Mouse (Mus musculus): ENCODE measurements around the gene Stx6. TPM values are rescaled to one million over a fixed set of nuclear protein-coding genes. Genes with fewer than 3 reads are reported as not detected.

The Stx6 gene
- polyA plus RNA-seq, 1 experiment from 2014 or later = 45.7 TPM

DNA sequence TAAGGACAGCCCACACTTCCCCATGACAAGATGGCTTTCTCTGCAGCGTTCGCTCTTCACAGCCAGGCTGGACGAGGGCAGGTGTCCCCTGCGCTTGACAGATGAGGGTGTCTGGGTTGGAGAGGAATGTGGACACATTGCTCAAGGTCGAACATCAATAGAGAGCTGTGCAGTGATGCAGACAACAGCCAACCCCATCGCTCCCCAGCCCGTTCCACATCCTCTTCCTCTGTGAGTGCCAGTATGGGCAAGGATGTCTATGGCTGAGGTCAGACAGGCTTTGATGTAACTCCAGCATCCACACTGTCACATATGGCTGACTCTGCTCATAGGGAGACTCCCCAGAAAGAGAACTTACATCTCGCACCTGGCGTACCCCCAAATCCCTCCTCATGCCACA is 74.9 kb downstream of the Stx6 start:
- H3K36me3 ChIP-seq (ENCODE audit: control insufficient read depth, insufficient read depth, low read length) = no peaks in the 10 kb centered on the region
- no peaks in the 10 kb centered on the region for H3K27me3 ChIP-seq (ENCODE audit: control insufficient read depth, insufficient read depth, low read length)
- no peak overlapping the region for H3K4me3 ChIP-seq (replicated peaks; ENCODE audit: low read length)
- H3K9me3 ChIP-seq (replicated peaks; ENCODE audit: control insufficient read depth, low read length) = no peaks in the 10 kb centered on the region
- peak overlapping the region; percentile 89 for H3K27ac ChIP-seq (ENCODE audit: low read length)
- H3K4me2 ChIP-seq (ENCODE audit: low read depth, low read length) = no peak overlapping the region
- 73% methylated on average over 9 of the region's 9 CpGs for WGBS
- H3K9ac ChIP-seq (ENCODE audit: low read length) = no peak overlapping the region
- peaks cover 56% of the 10 kb centered on the region for H3K4me1 ChIP-seq (ENCODE audit: control insufficient read depth, insufficient read depth, low read length)
- ATAC-seq (ENCODE audit: insufficient read depth, low FRiP score) = no peak

DNA sequence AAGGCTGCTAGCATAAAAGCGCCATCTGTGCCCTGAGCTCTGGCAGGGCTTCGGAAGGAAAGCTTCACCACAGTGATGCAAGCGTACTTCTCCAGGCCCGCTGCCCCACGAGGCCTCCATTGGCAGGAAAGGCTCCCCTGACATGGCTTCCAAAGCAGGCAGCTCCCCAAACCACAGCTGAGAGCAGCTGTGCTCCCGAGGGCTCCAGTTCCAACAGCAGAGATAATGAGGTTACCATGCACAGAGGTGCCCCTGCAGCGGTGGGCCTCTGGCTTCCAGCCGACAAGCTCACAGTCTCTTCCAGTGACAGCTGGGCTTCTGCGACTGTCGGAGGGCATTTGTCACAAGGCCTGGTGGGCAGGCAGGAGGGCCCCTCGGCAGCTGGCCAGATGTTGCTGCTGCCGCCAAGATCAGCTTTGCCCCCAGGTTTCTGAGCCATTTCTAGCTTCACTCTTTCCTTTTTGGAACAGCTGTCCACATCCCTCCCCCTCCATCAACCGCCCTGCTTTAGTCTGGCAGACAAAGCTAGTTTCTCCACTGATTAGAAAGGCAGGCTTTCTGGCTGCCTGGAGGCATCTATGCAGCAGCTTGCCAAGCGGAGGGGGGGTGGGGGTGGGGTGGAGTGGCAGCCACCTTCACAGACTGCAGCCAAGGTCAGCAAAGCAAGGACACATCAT is 75.6 kb downstream of the Stx6 start:
- H3K27ac ChIP-seq (ENCODE audit: low read length) = peak overlapping the region; percentile 89
- H3K9me3 ChIP-seq (replicated peaks; ENCODE audit: control insufficient read depth, low read length) = no peaks in the 10 kb centered on the region
- no peaks in the 10 kb centered on the region for H3K36me3 ChIP-seq (ENCODE audit: control insufficient read depth, insufficient read depth, low read length)
- peaks cover 56% of the 10 kb centered on the region for H3K4me1 ChIP-seq (ENCODE audit: control insufficient read depth, insufficient read depth, low read length)
- H3K4me3 ChIP-seq (replicated peaks; ENCODE audit: low read length) = no peak overlapping the region
- H3K27me3 ChIP-seq (ENCODE audit: control insufficient read depth, insufficient read depth, low read length) = no peaks in the 10 kb centered on the region
- ATAC-seq (ENCODE audit: insufficient read depth, low FRiP score) = 0 out of 2 replicates have a peak, but pooled peaks have one; percentile 20
- peak overlapping the region; percentile 32; the same call in 1 of the 2 replicates for H3K9ac ChIP-seq (ENCODE audit: low read length)
- WGBS = 32% methylated on average over 14 of the region's 14 CpGs
- H3K4me2 ChIP-seq (ENCODE audit: low read depth, low read length) = peak overlapping the region; percentile 23; the same call in 1 of the 2 replicates

DNA sequence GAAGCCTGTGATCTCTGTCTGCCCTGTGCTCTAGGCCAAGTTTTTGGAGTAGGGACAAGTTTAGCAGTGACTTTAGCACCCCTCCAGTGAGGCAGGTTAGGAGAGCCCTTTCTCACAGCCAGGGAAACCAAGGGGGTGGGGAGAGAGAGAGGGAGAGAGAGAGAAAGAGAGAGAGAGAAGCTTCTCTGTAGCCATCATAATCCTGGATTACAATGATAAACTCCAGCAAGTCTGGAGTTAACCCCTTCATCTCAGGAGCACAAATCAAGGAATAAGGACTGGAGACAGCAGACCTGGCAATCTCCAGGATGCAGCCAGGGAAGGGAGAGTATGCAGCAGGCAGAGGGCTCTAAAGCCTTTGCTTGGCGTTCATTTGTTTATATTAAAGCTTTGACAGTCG is 77.1 kb downstream of the Stx6 start:
- Histone ChIP-seq H3K27ac (ENCODE audit: low read length) (0 out of 2 replicates have a peak overlapping the region, but pooled peaks have one; percentile 4), H3K9me3 (replicated peaks; ENCODE audit: control insufficient read depth, low read length) (no peaks in the 10 kb centered on the region), H3K36me3 (ENCODE audit: control insufficient read depth, insufficient read depth, low read length) (no peaks in the 10 kb centered on the region), H3K27me3 (ENCODE audit: control insufficient read depth, insufficient read depth, low read length) (no peaks in the 10 kb centered on the region), H3K9ac (ENCODE audit: low read length) (no peak overlapping the region), H3K4me1 (ENCODE audit: control insufficient read depth, insufficient read depth, low read length) (peaks cover 47% of the 10 kb centered on the region), H3K4me3 (replicated peaks; ENCODE audit: low read length) (no peak overlapping the region), H3K4me2 (ENCODE audit: low read depth, low read length) (no peak overlapping the region)
- WGBS = 17% methylated on average over 2 of the region's 2 CpGs
- ATAC-seq (ENCODE audit: insufficient read depth, low FRiP score) = no peak

DNA sequence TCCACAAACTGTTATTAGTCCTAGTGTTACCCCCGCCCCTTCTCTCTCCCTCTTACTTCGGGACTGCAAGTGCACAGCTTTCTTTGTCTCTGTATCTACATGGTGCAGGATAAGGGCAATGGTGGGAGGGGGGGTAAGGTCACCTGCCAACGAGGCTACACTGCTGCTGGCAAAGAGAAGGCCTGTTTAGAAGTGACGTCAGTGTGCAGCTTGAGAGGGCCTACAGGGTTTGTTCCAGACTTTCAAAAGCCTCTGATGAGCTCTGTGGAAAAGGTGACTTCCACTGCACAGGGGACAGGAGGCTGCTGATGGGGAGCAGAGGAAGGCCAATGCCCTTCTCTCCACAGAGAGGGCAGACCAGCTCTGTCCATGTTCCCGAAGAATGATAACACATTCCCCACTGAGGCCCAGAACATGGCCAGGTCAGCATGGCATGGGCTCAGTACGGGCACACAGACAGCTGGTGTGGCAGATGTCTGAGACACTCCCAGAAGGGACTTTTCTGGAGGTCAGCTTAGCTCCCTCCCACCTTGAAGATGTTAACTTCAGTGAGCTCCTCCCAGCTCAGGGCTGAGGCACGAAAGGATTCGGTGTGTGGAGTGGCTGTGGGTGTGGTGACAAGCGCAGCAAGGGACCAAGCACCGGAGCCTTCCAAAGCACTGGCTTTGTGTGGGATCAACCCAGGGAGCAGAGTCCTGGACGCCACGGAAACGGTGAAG is 78.0 kb downstream of the Stx6 start:
- ATAC-seq (ENCODE audit: insufficient read depth, low FRiP score) = no peak
- Histone ChIP-seq H3K4me2 (ENCODE audit: low read depth, low read length) (no peak overlapping the region), H3K4me3 (replicated peaks; ENCODE audit: low read length) (no peak overlapping the region), H3K4me1 (ENCODE audit: control insufficient read depth, insufficient read depth, low read length) (peaks cover 47% of the 10 kb centered on the region), H3K27me3 (ENCODE audit: control insufficient read depth, insufficient read depth, low read length) (no peaks in the 10 kb centered on the region), H3K36me3 (ENCODE audit: control insufficient read depth, insufficient read depth, low read length) (no peaks in the 10 kb centered on the region), H3K9ac (ENCODE audit: low read length) (no peak overlapping the region), H3K27ac (ENCODE audit: low read length) (no peak overlapping the region), H3K9me3 (replicated peaks; ENCODE audit: control insufficient read depth, low read length) (no peaks in the 10 kb centered on the region)
- WGBS = 55% methylated on average over 13 of the region's 13 CpGs

DNA sequence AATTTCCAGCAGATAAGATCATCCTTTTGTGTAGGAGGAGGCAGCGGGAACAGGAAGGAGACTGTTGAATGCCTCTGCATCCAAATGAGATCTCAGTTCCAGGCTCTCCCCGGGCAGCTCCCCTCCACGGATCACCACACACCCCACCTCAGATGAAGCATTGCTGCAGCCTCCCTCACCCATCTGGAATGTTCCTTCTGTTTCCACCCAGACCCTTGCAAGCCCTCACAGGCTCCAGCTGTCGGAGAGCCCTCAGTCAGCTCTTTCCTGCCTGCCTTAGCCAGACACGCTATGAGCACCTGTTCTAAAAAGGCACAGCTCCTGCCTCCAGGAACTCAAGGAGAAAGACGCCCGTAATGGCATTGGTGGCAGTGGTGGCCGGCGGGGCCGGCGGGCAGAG is 78.9 kb downstream of the Stx6 start:
- ATAC-seq (ENCODE audit: insufficient read depth, low FRiP score) = no peak
- Histone ChIP-seq H3K9ac (ENCODE audit: low read length) (no peak overlapping the region), H3K4me2 (ENCODE audit: low read depth, low read length) (no peak overlapping the region), H3K9me3 (replicated peaks; ENCODE audit: control insufficient read depth, low read length) (no peaks in the 10 kb centered on the region), H3K4me3 (replicated peaks; ENCODE audit: low read length) (no peak overlapping the region), H3K27ac (ENCODE audit: low read length) (no peak overlapping the region), H3K4me1 (ENCODE audit: control insufficient read depth, insufficient read depth, low read length) (peaks cover 45% of the 10 kb centered on the region), H3K36me3 (ENCODE audit: control insufficient read depth, insufficient read depth, low read length) (no peaks in the 10 kb centered on the region), H3K27me3 (ENCODE audit: control insufficient read depth, insufficient read depth, low read length) (no peaks in the 10 kb centered on the region)
- 66% methylated on average over 11 of the region's 11 CpGs for WGBS

DNA sequence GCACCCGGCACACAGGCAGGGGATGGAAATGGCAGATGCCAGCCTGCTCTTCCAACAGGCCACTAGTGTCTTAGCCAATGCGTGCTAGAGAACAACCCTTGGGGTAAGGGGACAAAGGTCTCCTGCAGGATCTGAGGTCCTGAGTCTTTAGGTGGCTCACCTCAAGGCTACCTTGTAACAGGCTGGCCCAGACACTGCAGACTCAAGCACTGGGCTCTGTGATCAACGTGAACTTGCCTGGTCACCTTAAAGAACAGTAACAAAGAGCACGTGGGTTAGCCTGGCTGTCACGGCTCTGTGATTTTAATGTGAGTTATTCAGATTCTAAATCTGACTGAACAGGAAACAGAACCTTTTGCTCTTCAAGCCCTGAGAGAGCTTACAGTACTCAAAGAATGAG is 79.6 kb downstream of the Stx6 start:
- no peak for ATAC-seq (ENCODE audit: insufficient read depth, low FRiP score)
- H3K36me3 ChIP-seq (ENCODE audit: control insufficient read depth, insufficient read depth, low read length) = no peaks in the 10 kb centered on the region
- H3K4me2 ChIP-seq (ENCODE audit: low read depth, low read length) = no peak overlapping the region
- H3K27me3 ChIP-seq (ENCODE audit: control insufficient read depth, insufficient read depth, low read length) = 0 out of 2 replicates have a peak, but pooled peaks cover 2% of the 10 kb centered on the region
- no peak overlapping the region for H3K4me3 ChIP-seq (replicated peaks; ENCODE audit: low read length)
- peaks cover 37% of the 10 kb centered on the region for H3K4me1 ChIP-seq (ENCODE audit: control insufficient read depth, insufficient read depth, low read length)
- no peaks in the 10 kb centered on the region for H3K9me3 ChIP-seq (replicated peaks; ENCODE audit: control insufficient read depth, low read length)
- H3K27ac ChIP-seq (ENCODE audit: low read length) = no peak overlapping the region
- no peak overlapping the region for H3K9ac ChIP-seq (ENCODE audit: low read length)
- 78% methylated on average over 5 of the region's 5 CpGs for WGBS

DNA sequence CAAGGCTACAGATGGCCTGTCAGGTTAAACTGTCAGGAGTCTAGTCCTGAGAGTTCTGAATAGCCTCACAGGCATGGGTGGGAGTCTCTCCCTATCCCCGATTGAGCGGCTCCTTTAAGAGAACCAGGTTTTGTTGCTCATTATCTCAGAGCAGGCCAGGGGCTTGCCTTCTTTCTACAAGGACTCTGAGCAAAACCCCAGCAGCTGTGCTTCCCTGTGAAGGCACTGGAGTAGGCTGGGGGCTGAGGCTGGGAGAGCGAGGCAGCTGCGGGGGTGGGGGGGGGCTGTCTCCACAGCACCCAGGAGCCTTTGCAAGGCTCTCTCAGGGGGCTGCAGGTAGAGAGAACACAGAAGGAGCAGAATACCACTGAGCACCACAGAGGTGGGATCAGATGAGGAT is 80.7 kb downstream of the Stx6 start:
- Histone ChIP-seq H3K36me3 (ENCODE audit: control insufficient read depth, insufficient read depth, low read length) (no peaks in the 10 kb centered on the region), H3K9me3 (replicated peaks; ENCODE audit: control insufficient read depth, low read length) (no peaks in the 10 kb centered on the region), H3K27ac (ENCODE audit: low read length) (no peak overlapping the region), H3K9ac (ENCODE audit: low read length) (0 out of 2 replicates have a peak overlapping the region, but pooled peaks have one; percentile 54), H3K4me1 (ENCODE audit: control insufficient read depth, insufficient read depth, low read length) (peaks cover 28% of the 10 kb centered on the region), H3K27me3 (ENCODE audit: control insufficient read depth, insufficient read depth, low read length) (peaks cover 6% of the 10 kb centered on the region; the same call in 1 of the 2 replicates), H3K4me2 (ENCODE audit: low read depth, low read length) (no peak overlapping the region), H3K4me3 (replicated peaks; ENCODE audit: low read length) (no peak overlapping the region)
- 71% methylated on average over 4 of the region's 4 CpGs for WGBS
- ATAC-seq (ENCODE audit: insufficient read depth, low FRiP score) = no peak

DNA sequence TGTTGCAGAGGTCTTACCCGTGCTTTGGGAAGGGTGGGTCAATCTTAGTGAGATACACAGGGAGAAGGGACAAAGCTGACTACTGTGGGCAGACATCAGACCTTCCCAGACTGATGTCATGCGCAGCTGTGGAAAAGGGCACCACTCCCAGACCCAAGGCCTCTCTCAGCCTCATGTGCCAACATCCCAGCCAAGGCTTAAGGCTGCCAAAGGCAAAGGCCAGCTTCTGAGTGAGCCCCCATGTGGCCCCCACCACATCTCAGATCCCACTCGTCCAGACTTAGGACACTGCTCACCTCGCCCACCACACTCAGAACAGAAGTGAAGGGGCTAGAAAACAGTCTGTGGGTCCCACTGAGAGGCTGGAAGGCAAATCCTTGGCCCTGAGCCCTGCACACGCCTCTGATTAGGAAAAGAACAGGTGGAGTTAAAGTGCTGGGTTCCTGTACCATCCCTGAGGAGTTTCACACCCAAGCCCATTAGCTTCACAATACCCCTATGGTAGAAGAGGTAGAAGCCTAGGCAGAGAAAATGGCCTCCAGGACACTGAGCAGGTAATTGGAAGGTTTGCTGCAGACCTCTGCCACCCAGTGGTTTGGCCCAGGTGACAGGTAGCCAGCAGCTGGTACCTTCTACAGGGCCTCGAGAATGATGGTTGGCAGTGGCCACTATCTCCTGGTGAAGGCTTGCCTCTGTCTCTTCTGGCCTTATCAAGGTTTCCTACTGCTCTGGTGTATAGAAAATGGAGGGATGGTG is 81.6 kb downstream of the Stx6 start:
- Histone ChIP-seq H3K4me3 (replicated peaks; ENCODE audit: low read length) (no peak overlapping the region), H3K9ac (ENCODE audit: low read length) (no peak overlapping the region), H3K27ac (ENCODE audit: low read length) (no peak overlapping the region), H3K36me3 (ENCODE audit: control insufficient read depth, insufficient read depth, low read length) (no peaks in the 10 kb centered on the region), H3K4me1 (ENCODE audit: control insufficient read depth, insufficient read depth, low read length) (peaks cover 22% of the 10 kb centered on the region), H3K4me2 (ENCODE audit: low read depth, low read length) (no peak overlapping the region), H3K27me3 (ENCODE audit: control insufficient read depth, insufficient read depth, low read length) (peaks cover 13% of the 10 kb centered on the region), H3K9me3 (replicated peaks; ENCODE audit: control insufficient read depth, low read length) (no peaks in the 10 kb centered on the region)
- WGBS = 71% methylated on average over 6 of the region's 6 CpGs
- no peak for ATAC-seq (ENCODE audit: insufficient read depth, low FRiP score)
